ENCODE assay signal across 18 mouse cellular contexts in genomic region chr6:148336290-148336955, GRCm38 (mm10).
DNase-seq lines count a peak whose midpoint lies in the region; ATAC-seq lines count a peak whose summit lies in the region.
"Had no signal": no experiment of that assay in that cellular context is flagged by ENCODE, and none has a peak within 500 bp of the region (broad histone marks: within the 10 kb centered on the region; RNA-seq: fewer than 3 reads in every experiment).

No protein-coding gene starts in this region.

- DNase-seq in adrenal gland, postnatal 10 days = peak; percentile 8
- DNase-seq in adrenal gland, adult (ENCODE audit: inconsistent age in 2 of 2, low spot score in 1 of 2) = no peak
- peak; percentile 14 for DNase-seq in lung, postnatal 10 days
- DNase-seq in lung, postnatal 25 days (ENCODE audit: low spot score) = no peak
- no peak for DNase-seq in layer of hippocampus, postnatal 25 days (ENCODE audit: extremely low spot score in 1 of 2, low spot score in 1 of 2)
- DNase-seq in kidney, postnatal 36 days = no peak
- DNase-seq: adrenal gland, postnatal 25 days; cerebellum, adult 8-10 months; cerebellum, postnatal 36 days; embryo, embryonic 11 days; gastrocnemius, postnatal 10 days; kidney, adult 11 months; kidney, postnatal 14 days; right cerebral cortex, postnatal 14 days; thymus, postnatal 14 days had no signal

- peak; percentile 67; the same call in 1 of the 2 replicates for ATAC-seq in common myeloid progenitor, adult 5-6 weeks (replicated peaks; ENCODE audit: low read depth, poor library complexity, severe bottlenecking)
- ATAC-seq in megakaryocyte progenitor cell, adult 5-6 weeks (replicated peaks; ENCODE audit: poor library complexity) = peak; percentile 67
- ATAC-seq: inflammation-experienced regulatory T-cells, adult 6 months had no signal

Comparison
In these comparisons a context has a peak if more than half of its experiments do, and no peak if none do; other contexts are left out.
1. DNase-seq: peak in adrenal gland, postnatal 10 days (single experiment) and lung, postnatal 10 days (single experiment); none in adrenal gland, adult (0 of 2), lung, postnatal 25 days (single experiment), layer of hippocampus, postnatal 25 days (0 of 2) and kidney, postnatal 36 days (0 of 2).